Mouse (Mus musculus) limb, embryonic 11.5 days (tissue): ENCODE measurements around the gene F3. TPM values are rescaled to one million over a fixed set of nuclear protein-coding genes. Genes with fewer than 3 reads are reported as not detected.
"Not testable (repeated sequence)": the region's sequence is repeated elsewhere in the genome, so short reads cannot be mapped to it uniquely, and the experiment has no call there.

Source experiments
- ATAC-seq: fragments of 200-750 bp; cut with Nextera tagmentation; 2 replicates; pipeline ENCODE4 v1.8.0; 2017; ENCODE audit warnings: low read depth; ENCODE audit not compliant: insufficient number of reproducible peaks, low FRiP score, low TSS enrichment
- DNase-seq: peaks from one replicate; pipeline ENCODE4 v3.0.0-alpha.2; 2015; ENCODE audit warnings: low spot score
- H3K27ac ChIP-seq: fragments of 300-500 bp; sonication (generic); replicated peaks from 2 replicates; pipeline ENCODE4 v1.5.1; 2014; ENCODE audit warnings: low read depth, mild to moderate bottlenecking, low read length
- H3K27me3 ChIP-seq: fragments of 300-500 bp; sonication (generic); 2 replicates; pipeline ENCODE4 v1.6.1; 2014; ENCODE audit warnings: mild to moderate bottlenecking, low read length, mixed read lengths; ENCODE audit not compliant: control insufficient read depth, insufficient read depth
- H3K36me3 ChIP-seq: fragments of 300-500 bp; sonication (generic); 2 replicates; pipeline ENCODE4 v1.6.1; 2014; ENCODE audit warnings: mild to moderate bottlenecking, low read length, moderate library complexity, mixed read lengths; ENCODE audit not compliant: control insufficient read depth, insufficient read depth
- H3K4me1 ChIP-seq: fragments of 300-500 bp; sonication (generic); 2 replicates; pipeline ENCODE4 v1.6.1; 2014; ENCODE audit warnings: low read length, mixed read lengths; ENCODE audit not compliant: control insufficient read depth, insufficient read depth
- H3K4me2 ChIP-seq: fragments of 300-500 bp; sonication (generic); 2 replicates; pipeline ENCODE4 v1.6.1; 2014; ENCODE audit warnings: low read depth, mild to moderate bottlenecking, moderate library complexity; ENCODE audit not compliant: severe bottlenecking
- H3K4me3 ChIP-seq: fragments of 300-500 bp; sonication (generic); 2 replicates; pipeline ENCODE4 v1.5.1; 2014; ENCODE audit warnings: low read depth, low read length
- H3K9ac ChIP-seq: fragments of 300-500 bp; sonication (generic); 2 replicates; pipeline ENCODE4 v1.6.1; 2014; ENCODE audit warnings: mild to moderate bottlenecking, low read length
- H3K9me3 ChIP-seq: fragments of 300-500 bp; sonication (generic); 2 replicates; pipeline ENCODE4 v1.6.1; 2016; ENCODE audit warnings: low read length; ENCODE audit not compliant: control insufficient read depth
- WGBS: fragments of 180-500 bp; shearing (Covaris S2); extraction: QIAGEN DNeasy Blood & Tissue Kit; methylation state at CpG from one replicate; pipeline ENCODE4 v1.1.7; 2014; 5-methylcytosine and 5-hydroxymethylcytosine counted together
- polyA plus RNA-seq: library from polyadenylated mRNA; unstranded; fragments of >200 nt; fragmentation: Nextera tagmentation; extraction: Ambion mirVana; gene quantifications from 2 replicates; pipeline ENCODE4 v1.2.1, GENCODE M21; 2014

The F3 gene
- polyA plus RNA-seq, 1 experiment from 2014 or later, result 4.4 TPM

DNA sequence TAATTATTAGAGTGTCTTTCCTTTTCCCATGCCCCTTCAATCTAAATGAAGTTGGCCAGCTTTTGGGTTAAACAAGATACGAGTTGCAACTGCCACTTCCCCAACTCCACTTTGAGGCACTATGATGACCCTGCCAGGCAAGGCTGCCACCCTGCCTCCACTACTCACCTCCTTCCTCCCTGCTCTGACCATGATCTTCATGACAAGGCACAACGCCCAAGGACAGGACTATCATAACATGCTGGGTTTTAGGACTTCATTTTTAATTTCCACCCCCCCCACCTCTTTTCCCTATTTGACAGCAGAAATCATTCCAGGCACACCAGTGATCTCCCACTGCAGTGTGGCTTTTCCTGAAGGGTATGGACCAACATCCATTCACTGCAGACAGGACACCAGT, 14.6 kb downstream of the F3 start:
- WGBS, result 71% methylated on average over 2 of the region's 2 CpGs
- no peak overlapping the region for H3K27ac ChIP-seq
- no peak overlapping the region for H3K4me3 ChIP-seq
- DNase-seq (no peak), ATAC-seq (no peak)
- no peaks in the 10 kb centered on the region for H3K9me3 ChIP-seq
- peaks cover 5% of the 10 kb centered on the region; the same call in 1 of the 2 replicates for H3K4me1 ChIP-seq
- no peaks in the 10 kb centered on the region for H3K27me3 ChIP-seq
- H3K4me2 ChIP-seq, result no peak overlapping the region
- no peak overlapping the region for H3K9ac ChIP-seq
- no peaks in the 10 kb centered on the region for H3K36me3 ChIP-seq

- Histone ChIP-seq H3K27me3 (no peaks in the 10 kb centered on the region), H3K36me3 (no peaks in the 10 kb centered on the region), H3K4me3 (no peak overlapping the region), H3K27ac (no peak overlapping the region), H3K4me2 (no peak overlapping the region), H3K9me3 (no peaks in the 10 kb centered on the region), H3K4me1 (peaks cover 5% of the 10 kb centered on the region; the same call in 1 of the 2 replicates), H3K9ac (no peak overlapping the region)
- DNase-seq (no peak), ATAC-seq (no peak)
- 66% methylated on average over 9 of the region's 9 CpGs for WGBS
These were observed 15.5 kb downstream of the F3 start for GRCm38 (mm10) chr3:121738742-121739342.

DNA sequence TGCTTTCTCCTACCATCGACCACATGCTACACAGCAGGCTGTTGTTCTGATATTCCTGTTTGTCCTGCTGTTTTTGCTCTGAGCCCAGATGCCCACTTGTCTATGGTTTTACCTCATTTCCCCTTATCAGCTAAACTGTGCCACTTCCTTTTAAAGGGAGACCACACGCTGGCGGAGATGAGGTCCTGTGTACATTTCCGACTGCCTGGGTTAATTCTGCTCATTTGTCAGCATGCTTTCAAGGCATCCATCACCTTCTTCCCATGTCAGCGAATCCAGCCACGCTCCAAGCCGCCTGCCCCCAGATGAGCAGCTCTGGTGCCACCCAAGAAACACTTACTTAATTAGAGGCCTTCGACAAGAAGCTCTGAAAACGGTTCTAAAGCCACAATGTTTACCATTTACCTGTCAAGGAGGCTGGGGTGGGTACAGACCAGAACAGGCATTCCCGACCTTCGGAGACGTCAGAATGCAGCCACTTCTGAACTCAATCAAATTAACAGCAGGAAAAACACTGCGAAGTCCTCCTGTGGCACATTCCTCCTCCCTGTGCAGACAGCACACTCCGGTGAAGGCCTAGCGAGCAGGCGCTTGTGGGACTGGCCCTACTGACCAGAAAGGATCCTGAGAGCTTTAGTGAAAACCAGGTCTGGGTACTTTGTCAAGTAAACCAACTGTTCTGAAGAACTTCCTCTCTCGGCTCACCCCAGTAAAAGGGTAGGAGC, 16.3 kb downstream of the F3 start:
- H3K27me3 ChIP-seq, result no peaks in the 10 kb centered on the region
- DNase-seq (peak; percentile 30), ATAC-seq (no peak)
- H3K9ac ChIP-seq, result peak overlapping the region; percentile 34; the same call in 1 of the 2 replicates
- H3K36me3 ChIP-seq, result no peaks in the 10 kb centered on the region
- H3K9me3 ChIP-seq, result no peaks in the 10 kb centered on the region
- no peak overlapping the region for H3K4me3 ChIP-seq
- H3K4me1 ChIP-seq, result peaks cover 5% of the 10 kb centered on the region; the same call in 1 of the 2 replicates
- no peak overlapping the region for H3K4me2 ChIP-seq
- H3K27ac ChIP-seq, result no peak overlapping the region
- 27% methylated on average over 17 of the region's 17 CpGs for WGBS

DNA sequence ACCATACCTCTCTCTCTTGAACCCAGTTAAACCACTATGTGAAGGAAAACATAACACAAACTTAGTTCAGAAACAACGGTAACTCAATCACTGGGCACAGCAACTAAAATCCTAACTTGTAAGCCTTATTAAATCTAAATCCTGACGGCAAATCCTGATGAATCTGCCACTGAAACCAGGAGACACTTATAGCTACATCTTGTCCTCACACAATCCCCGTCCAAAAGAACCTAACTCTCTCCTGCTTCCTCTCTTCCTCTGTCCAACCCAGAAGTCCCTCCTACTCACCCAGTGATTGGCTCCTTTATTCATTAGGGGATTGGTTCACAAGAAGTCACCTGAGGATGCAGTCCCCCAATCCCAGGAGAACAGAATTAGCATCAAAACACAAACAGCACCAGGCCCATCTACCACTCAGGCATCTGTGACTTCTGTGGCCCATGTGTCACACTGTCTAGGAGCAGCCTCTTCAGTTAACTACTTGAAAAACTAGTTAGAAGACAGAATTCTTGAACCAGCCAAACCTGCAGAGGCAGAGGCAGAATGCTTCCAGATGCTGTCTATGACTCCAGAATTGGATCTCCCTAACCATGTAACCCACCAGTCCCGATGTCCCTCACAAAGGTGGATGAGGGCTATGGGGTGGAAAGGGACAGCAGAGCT, 18.0 kb downstream of the F3 start:
- H3K36me3 ChIP-seq, H3K9me3 ChIP-seq, H3K27ac ChIP-seq, ATAC-seq, H3K4me3 ChIP-seq, H3K4me1 ChIP-seq, H3K9ac ChIP-seq, H3K27me3 ChIP-seq, H3K4me2 ChIP-seq: not testable (repeated sequence)
- WGBS, result 88% methylated on average over 4 of the region's 4 CpGs
- DNase-seq, result peak; percentile 16

GRCm38 (mm10) chr3:121754319-121755090, 31.2 kb downstream of the F3 start:
- not testable (repeated sequence) for H3K4me3 ChIP-seq, DNase-seq, H3K9ac ChIP-seq, H3K4me1 ChIP-seq, H3K4me2 ChIP-seq, H3K9me3 ChIP-seq, ATAC-seq, H3K27ac ChIP-seq, H3K36me3 ChIP-seq, H3K27me3 ChIP-seq
- 83% methylated on average over 10 of the region's 10 CpGs for WGBS

DNA sequence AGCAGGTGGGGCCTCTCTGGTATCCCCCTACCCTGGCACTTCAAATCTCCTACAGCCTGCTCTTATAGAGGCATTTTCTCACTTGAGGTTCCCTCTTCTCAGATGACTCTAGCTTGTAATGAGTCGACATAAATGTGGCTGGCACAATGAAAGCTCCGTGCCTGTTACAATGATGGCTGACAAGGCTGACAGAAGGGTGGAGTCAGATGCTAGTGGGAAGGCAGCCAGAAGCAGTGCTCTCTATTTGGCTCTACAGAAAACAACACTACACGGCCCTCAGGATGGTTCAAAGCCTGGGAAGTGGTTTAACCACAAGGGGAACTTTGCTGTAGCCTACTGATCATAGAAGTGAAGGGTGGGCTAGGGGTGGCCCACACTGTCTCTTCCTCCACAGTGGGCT, 31.8 kb downstream of the F3 start:
- WGBS, result 70% methylated on average over 3 of the region's 3 CpGs
- DNase-seq (no peak), ATAC-seq (no peak)
- no peaks in the 10 kb centered on the region for H3K27me3 ChIP-seq
- no peaks in the 10 kb centered on the region for H3K9me3 ChIP-seq
- H3K36me3 ChIP-seq, result no peaks in the 10 kb centered on the region
- no peak overlapping the region for H3K4me2 ChIP-seq
- no peak overlapping the region for H3K9ac ChIP-seq
- H3K27ac ChIP-seq, result no peak overlapping the region
- H3K4me3 ChIP-seq, result no peak overlapping the region
- H3K4me1 ChIP-seq, result no peaks in the 10 kb centered on the region

- no peaks in the 10 kb centered on the region for H3K36me3 ChIP-seq
- H3K9me3 ChIP-seq, result no peaks in the 10 kb centered on the region
- 58% methylated on average over 7 of the region's 7 CpGs for WGBS
- no peaks in the 10 kb centered on the region for H3K27me3 ChIP-seq
- ATAC-seq, result no peak
- H3K4me1 ChIP-seq, result no peaks in the 10 kb centered on the region
- H3K9ac ChIP-seq, result no peak overlapping the region
- no peak overlapping the region for H3K27ac ChIP-seq
- no peak overlapping the region for H3K4me3 ChIP-seq
- no peak overlapping the region for H3K4me2 ChIP-seq
- DNase-seq, result peak; percentile 16
These were observed 35.0 kb downstream of the F3 start for GRCm38 (mm10) chr3:121758373-121758772.
